Mouse (Mus musculus) telencephalon, adult 2 months (tissue): ENCODE measurements around the gene Upp2.

Experiments
- DNase-seq: peaks from one replicate; pipeline ENCODE4 v3.0.0-alpha.2; 2011; ENCODE audit warnings: low read depth, low spot score

Upp2 gene

DNA sequence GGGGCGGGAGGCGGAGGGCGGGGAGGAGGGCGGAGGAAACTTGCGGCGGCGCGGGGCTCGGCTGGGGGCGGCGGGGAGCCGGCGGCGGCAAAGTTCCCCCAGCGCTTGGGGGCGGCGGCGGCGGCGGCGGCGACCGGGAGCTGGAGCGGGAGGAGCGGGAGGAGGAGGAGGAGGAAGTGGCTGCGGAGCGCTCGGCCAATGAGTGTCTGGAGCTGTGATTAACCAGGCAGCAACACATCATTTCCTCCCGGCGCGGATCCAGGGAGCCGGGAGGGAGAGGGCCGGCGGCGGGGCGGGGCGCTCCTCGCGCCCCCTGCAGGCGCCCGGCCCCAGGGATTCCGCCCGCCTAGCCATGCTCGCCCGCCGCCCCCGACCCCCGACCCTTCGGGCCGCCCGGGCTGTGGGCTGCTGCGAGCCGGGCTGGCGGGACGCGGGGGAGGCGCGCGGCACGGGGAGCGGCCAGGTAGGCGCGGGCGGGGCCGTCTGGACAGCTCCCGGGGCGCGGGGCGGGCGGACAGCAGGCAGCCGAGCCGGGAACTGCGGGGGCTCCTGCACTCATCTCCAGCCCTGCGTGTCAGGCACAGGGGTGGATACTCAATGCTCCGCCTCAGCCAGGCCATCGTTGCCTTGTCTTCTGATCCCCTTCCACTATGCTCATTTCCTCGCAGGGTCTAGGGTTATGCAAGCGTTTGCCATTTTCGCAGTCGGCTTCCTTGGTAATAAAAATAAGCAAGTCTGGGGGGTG lies at the start of gene Upp2, which contains the start of gene Acvr1:
TSS of gene Upp2 (plus strand) at position 233 of the 745 bp plus-strand sequence.
TSS of gene Acvr1 (minus strand) at position 92 of the 745 bp plus-strand sequence.
- DNase-seq: peak; percentile 89

DNA sequence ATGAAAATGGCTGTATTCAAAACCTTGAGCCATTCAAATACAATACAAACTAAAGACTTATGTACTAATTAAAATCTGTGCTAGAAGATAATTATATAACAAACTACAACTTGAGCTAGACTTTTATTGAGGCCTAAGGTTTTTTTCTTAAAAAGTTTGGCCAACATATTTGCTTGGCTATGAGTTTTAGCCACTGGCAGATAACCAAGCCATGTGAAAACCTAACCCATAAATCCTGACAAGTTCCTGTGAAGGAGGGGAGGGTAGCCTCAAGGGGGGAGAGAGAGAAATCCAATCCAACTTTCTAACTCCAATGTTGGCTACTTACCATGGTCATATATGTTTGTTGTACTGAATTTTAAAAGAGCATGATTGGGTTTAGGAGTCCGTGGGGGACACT lies 48.6 kb upstream of the Upp2 start:
- no peak for DNase-seq

DNA sequence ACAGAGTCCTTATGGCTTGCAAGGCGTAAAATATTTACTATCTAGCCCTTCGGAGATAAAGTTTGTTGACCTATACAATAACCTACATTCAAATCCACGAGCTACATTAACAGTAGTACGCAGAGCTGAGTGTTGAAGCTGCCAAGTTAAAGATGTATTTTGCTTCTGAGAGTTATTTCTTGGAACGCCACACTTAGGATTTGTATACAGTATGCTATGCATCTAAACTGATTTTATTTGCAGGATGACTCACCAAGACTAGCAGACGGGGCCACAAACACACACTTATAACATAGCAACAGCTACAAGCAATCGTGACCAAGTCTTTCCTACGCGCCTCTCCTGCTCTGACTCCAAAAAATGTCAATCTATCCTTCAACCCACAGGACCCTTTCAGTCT lies 46.4 kb upstream of the Upp2 start:
- no peak for DNase-seq

DNA sequence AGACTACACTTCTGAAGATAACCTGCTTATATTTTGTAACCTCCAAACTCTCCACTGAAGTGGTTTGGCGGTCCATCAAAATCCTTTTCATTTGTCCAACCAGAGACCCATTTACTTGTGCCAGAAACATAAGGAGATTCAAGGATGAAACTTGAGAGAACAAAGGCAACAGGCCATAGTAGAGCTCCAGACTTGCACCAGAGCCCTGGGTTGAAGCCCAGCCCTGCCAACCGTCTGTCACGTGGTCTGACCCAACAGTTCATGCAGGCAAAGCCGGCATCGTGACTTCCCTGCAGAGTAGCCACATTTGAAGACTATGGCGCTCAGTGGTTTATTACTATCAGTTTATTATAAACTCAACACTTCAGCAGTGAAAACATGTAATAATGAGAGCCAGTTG lies 45.5 kb upstream of the Upp2 start:
- DNase-seq: no peak

DNA sequence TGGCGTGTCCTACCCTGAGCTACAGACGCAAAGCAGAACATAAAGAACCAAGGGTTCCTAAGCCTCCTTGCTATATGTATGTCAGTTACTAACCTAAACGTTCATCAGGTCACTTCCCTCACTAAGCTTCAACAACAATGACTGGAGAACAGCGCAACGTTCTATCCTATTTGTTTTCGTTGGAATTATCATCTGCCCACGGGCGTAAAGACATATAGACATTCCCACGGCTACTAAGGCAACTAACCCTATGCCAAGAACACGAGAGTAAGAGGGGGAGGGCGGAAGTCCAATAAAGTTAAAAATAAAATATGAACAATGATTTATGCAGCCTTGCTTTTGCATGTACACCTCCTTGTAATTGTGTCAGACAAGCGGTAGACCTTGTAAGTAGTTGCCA lies 44.0 kb upstream of the Upp2 start:
- DNase-seq: no peak

DNA sequence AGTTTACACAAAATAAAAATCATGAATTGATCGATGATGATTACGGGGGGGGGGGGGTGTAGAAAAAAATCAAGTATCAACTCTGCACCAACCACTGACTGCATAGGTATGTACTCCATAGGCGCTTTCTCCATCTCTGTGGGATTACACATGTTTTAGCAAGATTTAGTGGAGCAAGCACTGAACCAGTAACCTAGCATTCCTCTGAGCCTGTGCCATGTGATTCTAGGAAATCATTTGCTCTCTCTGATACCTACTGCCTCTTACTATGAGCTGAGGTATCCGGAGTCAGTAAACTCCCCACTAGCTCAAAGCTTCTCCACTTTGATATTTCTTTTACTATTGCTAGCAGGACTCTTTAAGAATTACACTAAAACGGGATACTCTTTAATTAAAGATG lies 43.2 kb upstream of the Upp2 start:
- DNase-seq: no peak

DNA sequence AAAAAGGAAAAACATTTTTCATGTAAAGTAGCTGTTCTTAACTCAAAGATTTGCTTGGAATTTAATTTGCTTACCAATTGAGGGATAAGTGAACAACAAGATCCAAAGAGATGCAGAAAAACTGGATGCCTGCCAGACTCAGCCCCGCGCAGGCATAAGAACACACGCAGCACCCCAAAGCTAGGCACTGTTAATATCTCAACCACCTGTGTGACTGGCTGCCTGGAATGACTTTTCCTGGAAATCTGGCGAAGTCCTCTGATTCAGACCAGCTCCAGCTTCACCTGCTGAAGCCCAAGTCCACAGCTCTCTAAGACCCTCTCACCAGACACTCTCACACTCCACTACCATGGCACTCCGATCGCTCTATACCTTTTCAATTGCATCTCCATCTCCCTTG lies 42.7 kb upstream of the Upp2 start:
- no peak for DNase-seq

DNA sequence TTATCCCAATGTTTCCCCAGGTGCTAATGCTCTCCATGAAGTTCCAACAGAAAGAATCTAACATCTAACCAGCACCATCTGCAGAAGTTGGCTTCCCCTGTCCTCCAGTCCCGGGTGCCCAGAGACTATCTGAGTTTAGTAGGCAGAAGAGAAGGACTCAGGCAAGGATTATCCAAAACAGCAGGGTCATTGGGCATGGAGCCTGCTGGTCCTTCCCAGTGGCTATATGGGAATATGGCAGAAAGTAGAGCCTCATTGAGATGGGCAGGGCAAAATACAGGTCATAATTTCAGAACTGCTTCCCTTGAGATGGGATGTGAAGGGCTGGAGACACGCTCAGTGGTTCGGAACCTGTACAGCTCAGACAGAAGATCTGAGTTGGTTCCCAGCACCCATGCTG lies 39.3 kb upstream of the Upp2 start:
- no peak for DNase-seq

DNA sequence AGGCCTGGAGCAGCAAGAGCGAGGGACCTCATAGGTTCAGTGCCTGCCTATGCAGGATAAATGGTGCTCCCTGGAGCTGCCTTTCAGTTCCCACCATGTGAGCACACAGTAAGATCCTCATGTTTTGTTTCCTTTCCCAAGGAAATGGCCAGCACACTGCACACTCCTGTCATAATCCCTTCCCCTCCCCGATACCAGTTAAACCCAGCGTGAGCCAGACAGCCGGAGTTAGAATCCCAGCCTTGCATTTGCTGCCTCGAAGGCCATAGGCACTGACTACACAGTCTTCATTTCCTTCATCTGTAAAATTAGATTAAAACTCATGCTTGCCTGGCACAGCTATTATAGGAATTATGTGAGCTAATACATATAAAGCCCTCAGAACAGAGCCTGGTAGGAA lies 37.7 kb upstream of the Upp2 start:
- no peak for DNase-seq

DNA sequence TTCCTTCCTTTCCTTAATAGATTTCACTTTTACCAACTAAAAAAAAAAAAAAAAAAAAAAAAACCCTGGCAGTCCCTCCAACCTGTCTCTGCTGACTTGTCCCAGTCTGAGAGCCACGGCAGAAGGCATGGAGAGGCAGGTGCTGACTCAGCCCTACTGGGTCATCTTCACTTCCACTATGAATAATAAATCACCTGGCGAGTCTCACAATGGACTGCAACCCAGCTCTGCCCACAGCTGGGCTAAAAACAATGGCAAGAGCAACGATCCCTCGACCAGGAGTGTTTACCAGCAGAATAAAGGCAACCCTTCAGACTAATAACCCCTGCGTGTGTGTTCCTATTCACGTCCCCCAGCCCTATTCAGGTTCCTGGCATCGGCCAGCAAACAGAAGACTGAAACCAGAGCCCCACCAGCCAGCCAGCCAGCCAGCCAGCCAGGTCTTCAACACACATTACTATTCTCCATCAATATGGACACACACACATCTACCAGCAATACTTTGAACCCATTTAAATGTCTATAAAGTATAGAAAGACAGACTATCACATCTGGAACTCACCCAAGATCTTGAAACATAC lies 37.1 kb upstream of the Upp2 start:
- no peak for DNase-seq

DNA sequence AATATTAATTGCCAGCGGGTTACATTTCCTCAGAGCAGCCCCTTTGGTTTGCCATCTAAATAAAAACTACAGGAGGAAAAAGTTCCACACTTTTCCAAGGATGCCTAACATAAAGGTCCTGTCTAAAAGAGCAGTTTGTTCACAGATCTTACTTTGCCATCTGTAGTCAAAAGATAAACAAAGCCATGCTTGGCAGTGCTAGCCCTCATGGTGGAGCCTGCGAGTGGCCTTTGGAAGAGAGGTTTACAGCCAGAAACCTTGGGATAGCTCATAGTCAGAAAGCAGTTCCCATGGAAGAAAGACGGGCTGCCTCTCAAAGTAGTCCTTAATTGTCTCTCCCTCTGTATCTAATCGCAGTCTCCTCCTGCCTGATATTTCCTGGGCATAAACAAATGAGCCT lies 36.6 kb upstream of the Upp2 start:
- DNase-seq: no peak

DNA sequence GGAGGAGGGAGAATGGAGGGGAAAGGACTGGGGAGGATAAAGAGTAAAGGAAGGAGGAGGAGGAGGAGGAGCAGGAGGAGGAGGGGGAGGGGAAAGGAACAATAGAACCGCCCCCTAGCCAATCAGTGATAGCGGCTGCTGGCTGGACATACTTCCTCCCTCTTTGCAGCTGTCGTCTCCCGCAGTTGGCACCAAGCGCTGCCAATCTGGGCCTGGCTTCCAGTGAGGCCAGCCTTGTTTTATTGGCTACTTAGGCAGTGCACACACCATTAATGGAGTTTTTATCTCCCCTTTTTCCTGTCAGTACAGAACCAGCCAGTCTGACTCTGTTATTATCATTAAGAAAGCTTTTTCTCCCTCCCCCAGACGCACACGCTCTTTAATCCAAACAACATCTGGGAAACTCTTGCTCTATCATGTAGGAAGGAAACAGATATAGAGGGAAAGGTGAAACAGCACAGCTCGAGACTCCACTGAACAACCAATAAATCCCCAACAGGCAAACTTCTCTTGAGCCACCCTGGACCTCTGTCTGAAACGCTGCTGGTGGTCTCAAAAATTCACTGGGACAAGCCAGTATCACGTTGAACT lies 34.7 kb upstream of the Upp2 start:
- peak; percentile 78 for DNase-seq

DNA sequence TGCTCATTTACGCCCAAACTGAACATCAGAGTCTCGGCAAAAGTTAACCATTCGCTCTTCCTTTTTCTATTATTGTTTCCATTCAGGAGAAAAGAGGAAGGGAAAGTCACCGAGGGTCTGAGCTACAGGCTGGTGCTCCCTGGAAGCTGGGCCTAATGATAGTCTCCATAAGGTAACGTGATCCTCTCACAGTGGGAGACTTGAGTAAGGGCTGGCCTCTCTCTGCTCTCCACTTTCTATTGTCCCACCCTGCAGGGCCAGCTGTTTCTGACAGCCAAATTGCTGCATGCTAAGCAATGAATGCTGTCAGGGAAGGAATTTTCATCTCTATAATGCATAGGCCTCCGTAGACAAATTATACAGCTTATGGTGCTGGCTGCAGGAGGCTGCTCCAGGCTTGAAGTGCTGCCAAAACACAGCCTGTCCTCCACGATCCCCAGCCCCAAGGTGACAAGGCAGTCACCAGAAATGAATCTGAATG lies 33.5 kb upstream of the Upp2 start:
- DNase-seq: no peak

DNA sequence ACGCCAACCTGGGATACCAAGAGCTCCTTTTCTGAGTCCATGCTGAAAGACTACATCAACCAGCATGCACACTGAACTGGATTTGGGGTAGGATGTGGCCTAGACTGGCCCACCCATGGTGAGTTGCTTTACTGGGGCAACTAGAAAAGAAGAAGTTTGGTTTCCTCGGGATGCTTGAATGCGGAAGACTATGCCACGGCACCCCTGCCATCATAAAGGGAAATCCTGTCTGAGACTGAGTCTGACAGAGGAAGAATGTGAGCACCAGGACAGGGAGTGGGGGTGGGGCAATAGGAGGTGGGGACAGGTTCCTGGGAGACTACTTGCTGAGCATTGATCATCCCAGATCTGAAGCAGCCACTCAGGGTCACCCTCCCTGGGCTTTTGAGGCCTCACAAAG lies 32.7 kb upstream of the Upp2 start:
- no peak for DNase-seq

DNA sequence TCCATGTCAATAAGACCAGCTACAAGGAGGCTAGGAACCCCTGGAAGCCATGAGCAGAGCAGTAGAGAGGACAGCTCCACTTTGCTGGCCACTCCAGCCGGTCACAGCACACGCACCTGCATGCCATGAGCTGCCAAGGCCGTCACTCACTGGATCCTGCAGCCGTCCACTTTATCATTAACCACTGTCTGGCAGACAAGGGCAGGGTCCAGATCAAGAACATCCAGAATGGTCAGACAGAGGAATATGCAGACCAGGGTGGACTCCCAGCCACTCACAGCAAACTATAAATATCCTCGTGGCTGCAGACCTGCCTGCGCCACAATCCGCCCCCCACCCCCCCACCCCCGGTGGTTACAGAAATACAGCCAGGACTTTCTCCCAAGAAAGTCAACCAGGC lies 31.9 kb upstream of the Upp2 start:
- no peak for DNase-seq

DNA sequence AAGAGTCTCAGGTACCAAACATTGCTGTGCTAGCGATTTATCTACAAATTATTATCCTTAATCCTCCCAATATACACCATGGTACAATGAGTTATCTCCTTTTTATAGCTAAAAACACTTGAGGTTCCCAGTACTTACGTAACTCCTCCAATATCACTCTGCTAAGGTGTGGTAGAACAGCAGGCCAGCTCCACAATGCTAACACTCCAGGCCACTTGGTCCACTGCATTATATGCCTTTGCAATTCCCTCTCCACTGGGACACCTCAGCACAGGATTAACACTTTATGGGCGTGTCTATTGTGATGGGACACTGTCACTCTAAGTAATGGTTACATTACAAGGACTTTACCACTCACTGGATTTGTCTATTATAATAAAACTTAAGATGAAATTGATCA lies 30.3 kb upstream of the Upp2 start:
- DNase-seq: no peak

DNA sequence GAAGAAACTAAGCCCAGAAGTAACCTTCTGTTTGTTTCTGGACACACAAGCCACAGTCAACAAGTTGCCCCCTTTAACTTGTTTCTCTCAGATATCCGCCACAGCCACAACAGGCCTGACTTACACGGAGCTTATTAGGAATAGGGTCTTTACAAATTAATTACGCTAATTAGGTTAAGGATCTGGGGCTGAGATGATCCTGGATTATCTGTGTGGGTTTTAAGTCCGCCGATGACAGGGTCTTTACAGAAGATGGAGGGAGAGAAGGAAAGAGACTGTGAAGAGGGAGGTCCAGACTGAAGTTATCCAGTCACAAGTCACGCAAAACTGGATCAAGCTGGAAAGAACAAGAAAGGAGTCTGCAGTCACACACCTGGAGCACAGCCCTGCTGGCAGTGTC lies 28.9 kb upstream of the Upp2 start:
- no peak for DNase-seq

DNA sequence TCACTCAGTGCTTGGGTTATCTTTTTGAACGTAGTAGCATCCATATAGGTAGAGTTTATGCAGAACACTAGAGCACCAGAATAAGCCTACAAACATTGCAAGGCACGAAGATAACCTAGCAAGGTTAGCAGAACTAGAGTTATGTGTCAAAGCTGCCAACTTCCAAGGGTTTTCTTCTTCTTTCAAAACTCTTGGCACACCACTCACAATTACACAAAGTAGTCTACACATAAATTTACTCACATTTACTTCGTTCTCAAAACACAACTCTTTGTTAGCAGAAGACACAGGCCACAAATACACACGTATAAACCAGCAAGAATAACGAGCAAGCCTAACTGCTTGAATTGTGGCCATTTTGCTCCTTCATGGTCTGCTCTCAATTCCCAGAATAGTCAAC lies 23.8 kb upstream of the Upp2 start:
- DNase-seq: no peak

DNA sequence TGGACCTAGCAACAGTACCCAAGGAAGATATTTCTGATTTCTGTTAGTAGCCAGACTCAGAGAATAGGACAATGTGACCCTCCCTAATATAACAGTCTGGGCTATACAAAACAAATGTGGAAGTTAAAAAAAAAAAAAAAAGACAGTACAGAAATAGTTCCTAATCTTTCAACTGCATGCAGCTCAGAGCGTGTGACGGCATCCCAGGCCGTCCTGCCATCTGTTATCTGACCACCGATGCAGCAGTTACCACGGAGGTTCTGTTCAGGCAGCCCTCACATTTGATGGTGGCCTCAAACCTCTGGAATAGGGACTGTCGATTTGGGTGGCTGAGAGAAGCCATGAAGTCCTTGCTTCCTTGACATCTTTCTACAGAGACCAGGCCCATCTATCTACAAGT lies 22.7 kb upstream of the Upp2 start:
- DNase-seq: no peak

DNA sequence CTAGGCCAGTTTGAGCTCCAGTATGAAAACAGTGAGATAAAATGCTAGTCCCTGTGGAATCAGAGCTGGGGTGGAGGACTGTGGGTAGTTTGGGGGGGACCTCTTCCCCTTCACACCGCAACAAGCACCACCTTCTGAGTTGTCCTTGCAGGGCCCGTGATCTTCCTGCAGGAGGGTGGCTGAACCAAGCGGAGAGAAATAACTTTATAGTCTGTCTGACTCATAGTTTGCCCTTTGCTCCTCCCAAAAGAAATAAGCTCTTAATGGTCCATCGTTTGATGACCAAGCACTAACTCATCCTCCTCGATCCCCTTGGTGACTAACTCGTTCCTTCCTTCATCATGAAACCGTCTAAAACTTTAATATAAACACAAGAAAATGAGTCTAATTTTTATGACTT lies 20.8 kb upstream of the Upp2 start:
- no peak for DNase-seq

DNA sequence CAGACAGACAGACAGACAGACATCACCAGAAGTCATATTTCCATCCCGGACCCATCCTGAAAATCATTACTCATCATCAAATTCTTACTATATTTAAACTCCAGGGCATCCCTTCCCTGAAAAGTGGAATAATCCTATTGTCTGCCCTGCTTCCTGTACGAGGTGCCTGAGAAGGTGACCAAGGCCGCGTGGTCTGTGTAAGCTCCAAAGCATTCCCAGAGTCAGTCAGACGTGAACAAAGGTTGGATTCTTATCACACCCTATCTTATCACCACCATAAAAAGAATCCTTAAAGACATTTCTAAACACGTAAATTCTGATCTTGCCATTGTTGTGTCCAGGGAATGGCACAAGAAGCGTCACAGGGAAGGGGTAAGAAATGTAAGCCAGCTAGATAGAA lies 18.2 kb upstream of the Upp2 start:
- DNase-seq: no peak

DNA sequence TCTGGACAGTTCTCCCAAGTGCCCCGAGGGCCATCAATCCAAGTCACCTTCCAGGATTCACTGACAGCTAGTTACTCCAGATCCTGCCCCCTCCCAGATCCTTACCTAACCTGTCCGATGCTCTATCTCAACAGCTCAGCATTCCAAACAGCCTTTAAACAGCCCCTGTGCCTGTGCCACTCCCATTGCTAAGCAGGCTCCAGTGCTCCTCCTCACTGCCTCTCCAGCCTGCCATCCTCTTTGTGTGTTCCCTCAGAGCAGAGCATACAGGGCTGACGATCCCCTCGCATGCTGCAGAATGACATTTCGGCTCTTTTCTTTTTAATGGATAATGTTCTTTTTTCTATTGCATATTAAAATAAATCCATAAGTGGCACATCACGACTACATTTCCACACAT lies 17.1 kb upstream of the Upp2 start:
- no peak for DNase-seq

DNA sequence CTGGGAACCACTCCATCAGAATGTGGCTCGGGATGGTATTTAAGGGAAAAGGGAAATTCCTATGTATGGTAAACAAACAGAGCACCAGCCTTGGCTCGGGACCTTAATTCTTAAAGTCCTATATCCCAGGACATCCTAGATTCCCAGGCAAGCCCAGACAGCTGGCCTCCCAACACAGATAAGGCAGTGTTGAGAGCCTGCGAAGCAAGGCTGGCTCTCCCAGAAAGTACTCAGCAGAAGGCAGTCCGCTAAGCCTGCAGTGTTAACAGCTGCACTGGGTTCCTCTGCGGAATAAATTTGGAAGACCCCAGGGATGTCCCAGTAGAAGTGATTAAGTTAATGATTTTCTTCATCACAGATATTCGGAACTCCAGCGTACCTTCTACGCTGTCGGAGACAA lies 16.6 kb upstream of the Upp2 start:
- no peak for DNase-seq
